Mouse (Mus musculus) kidney, adult 2 months (tissue): ENCODE measurements around the gene Snx9. TPM values are rescaled to one million over a fixed set of nuclear protein-coding genes. Genes with fewer than 3 reads are reported as not detected.

Experiments
- DNase-seq: peaks from one replicate; pipeline ENCODE4 v3.0.0; 2021
- H3K27ac ChIP-seq: fragments of 200-500 bp; 2 replicates; pipeline ENCODE4 v1.5.1; 2012; ENCODE audit warnings: low read depth, low read length, control low read depth, inconsistent platforms; ENCODE audit not compliant: insufficient read depth
- H3K27me3 ChIP-seq: fragments of 200-500 bp; replicated peaks from 2 replicates; pipeline ENCODE4 v1.6.1; 2012; ENCODE audit warnings: mild to moderate bottlenecking, moderate library complexity, low read length, inconsistent platforms; ENCODE audit not compliant: control insufficient read depth, insufficient read depth
- H3K36me3 ChIP-seq: fragments of 200-500 bp; 2 replicates; pipeline ENCODE4 v1.6.1; 2012; ENCODE audit warnings: mild to moderate bottlenecking, moderate library complexity, low read length, inconsistent platforms; ENCODE audit not compliant: control insufficient read depth, insufficient read depth
- H3K4me1 ChIP-seq: fragments of 200-500 bp; 2 replicates; pipeline ENCODE4 v1.6.1; 2011; ENCODE audit warnings: low read length; ENCODE audit not compliant: control insufficient read depth, insufficient read depth
- H3K4me3 ChIP-seq: fragments of 200-500 bp; 2 replicates; pipeline ENCODE4 v1.5.1; 2011; ENCODE audit warnings: mild to moderate bottlenecking, low read depth, low read length, control low read depth; ENCODE audit not compliant: insufficient read depth
- CTCF ChIP-seq: fragments of 200-500 bp; conservative IDR thresholded peaks from 2 replicates; pipeline ENCODE4 v1.5.1; 2011; ENCODE audit warnings: low read depth, mild to moderate bottlenecking, control low read depth, low read length, moderate library complexity, mixed read lengths; ENCODE audit not compliant: insufficient read depth, insufficient read length
- POLR2A ChIP-seq: fragments of 200-500 bp; IDR thresholded peaks from one replicate; pipeline ENCODE4 v1.6.1; 2011; ENCODE audit warnings: low read depth, low read length, control low read depth
- WGBS: fragments of 180-500 bp; shearing (Covaris S2); methylation state at CpG from one replicate; pipeline ENCODE4 v1.1.7; 2018; 5-methylcytosine and 5-hydroxymethylcytosine counted together
- polyA plus RNA-seq: library from polyadenylated mRNA; depleted of rRNA; stranded (reverse); fragments of >200 nt; gene quantifications from 2 replicates; pipeline ENCODE4 v1.2.3, GENCODE M21; 2012

Snx9 gene
- polyA plus RNA-seq, 1 experiment, result 56.6 TPM

DNA sequence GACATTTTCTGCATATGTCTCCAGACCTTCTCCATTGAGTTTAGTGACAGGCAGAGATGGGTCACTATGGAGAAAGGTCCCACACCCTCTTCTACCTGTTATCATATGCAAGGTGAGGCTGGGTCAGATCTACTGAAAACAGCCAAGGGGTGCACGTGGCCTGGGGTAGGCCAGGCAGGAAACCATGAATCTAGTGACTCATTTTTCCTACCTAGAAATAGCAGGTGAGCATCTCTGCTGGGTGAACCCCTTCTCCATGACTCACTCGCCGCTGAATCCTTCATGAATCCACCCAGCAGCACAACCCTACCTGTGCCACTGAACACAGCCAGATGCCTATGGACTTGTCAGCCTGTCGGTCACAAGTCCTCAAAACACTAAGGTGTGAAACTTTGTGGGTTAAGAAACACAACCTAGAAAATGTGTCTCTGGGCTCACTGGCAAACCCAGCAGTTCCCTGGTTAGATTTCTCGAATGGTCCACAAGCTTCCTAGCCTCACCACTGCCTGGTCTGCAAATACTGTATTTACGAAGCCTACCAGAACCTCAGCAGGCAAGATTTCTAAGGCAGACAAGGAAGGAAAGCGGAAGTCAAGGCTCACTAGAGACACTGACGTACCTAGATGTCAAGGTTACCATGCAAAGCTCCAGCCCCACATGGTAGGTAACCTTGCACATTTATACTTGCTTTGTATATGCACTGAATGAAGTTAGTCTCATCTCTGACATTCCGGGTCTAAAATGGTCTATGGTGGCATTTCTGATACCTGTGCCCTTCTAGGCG lies 37.7 kb upstream of the Snx9 start:
- H3K4me1 ChIP-seq, result peaks cover 24% of the 10 kb centered on the region
- DNase-seq, result no peak
- TF ChIP-seq POLR2A, result no peak
- TF ChIP-seq CTCF, result no peak
- no peaks in the 10 kb centered on the region for H3K36me3 ChIP-seq
- no peaks in the 10 kb centered on the region for H3K27me3 ChIP-seq
- 95% methylated on average over 10 of the region's 10 CpGs for WGBS
- H3K4me3 ChIP-seq, result no peak overlapping the region
- H3K27ac ChIP-seq, result no peak overlapping the region

DNA sequence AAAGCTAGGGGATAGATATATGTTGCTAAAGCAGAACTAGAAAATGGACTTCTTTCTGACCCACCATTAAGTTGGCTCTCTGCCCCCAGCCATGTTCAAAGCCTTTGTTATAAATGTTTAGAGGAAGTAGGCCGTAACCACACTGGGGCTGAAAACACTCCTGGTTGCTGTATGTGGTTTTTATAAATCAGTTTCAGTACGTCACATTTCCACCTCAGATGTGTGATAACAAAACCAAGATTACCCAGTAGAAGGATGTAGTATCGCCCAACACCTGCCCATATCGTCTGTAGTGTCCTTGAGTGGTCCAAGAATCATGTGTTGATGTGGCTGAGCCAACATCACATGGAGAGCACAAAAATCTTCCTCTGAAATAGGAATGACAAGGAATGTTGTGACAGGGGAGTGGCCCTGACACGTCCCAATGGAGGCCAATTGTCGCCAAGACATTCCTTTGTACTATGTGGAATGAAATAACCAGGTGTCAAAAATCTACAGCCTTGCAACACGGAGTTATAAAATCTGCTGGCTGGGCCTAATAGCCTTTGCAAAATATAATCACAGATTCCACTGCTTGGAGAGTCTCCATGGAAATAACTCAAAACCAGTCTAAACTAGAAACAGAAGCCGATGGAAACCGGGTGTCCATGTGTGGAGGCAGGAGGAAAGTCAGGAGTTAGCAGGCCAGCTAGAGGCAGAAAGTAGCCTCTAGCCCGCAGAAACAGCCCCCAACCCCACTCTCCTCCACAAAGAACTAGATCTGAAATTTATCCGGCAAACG lies 36.6 kb upstream of the Snx9 start:
- 60% methylated on average over 12 of the region's 12 CpGs for WGBS
- H3K27ac ChIP-seq, result no peak overlapping the region
- no peak overlapping the region for H3K4me3 ChIP-seq
- no peaks in the 10 kb centered on the region for H3K36me3 ChIP-seq
- H3K27me3 ChIP-seq, result no peaks in the 10 kb centered on the region
- TF ChIP-seq CTCF (no peak), POLR2A (no peak)
- peaks cover 24% of the 10 kb centered on the region for H3K4me1 ChIP-seq
- no peak for DNase-seq

DNA sequence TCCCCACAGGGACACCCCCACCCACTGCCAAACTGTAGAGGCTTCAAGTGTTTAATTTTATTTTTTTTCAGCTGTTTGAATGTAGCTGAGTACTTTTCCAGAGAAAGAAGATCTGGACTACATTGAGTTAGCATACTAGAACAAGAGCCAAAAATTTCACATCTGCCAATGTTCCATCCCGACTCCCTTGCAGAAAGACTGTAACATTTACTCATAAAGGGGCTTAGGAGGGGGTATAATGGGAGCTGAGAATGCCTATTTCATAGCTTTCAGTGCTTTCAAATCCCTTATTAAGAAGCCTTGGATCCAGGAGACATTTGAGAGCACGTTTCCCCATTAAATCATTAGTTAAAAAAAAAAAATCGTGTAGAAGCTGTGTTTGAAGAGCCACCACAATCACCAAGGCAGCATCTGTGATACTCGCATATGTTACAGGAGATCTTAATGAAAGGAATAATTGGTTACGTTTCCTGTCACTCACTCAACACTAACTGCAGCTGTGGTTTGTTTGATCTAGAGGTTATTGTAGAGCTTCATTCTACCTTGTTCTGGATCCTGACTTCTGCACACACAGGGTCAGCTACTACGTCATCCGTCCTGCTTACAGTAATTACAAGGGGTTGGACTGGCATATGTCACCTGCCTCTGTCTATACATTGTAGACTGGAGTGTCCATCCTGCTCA lies 35.8 kb upstream of the Snx9 start:
- 72% methylated on average over 7 of the region's 7 CpGs for WGBS
- Histone ChIP-seq H3K4me1 (peaks cover 24% of the 10 kb centered on the region), H3K27ac (peak overlapping the region; percentile 14; the same call in 1 of the 2 replicates), H3K27me3 (no peaks in the 10 kb centered on the region), H3K4me3 (no peak overlapping the region), H3K36me3 (no peaks in the 10 kb centered on the region)
- no peak for TF ChIP-seq POLR2A
- no peak for TF ChIP-seq CTCF
- no peak for DNase-seq

DNA sequence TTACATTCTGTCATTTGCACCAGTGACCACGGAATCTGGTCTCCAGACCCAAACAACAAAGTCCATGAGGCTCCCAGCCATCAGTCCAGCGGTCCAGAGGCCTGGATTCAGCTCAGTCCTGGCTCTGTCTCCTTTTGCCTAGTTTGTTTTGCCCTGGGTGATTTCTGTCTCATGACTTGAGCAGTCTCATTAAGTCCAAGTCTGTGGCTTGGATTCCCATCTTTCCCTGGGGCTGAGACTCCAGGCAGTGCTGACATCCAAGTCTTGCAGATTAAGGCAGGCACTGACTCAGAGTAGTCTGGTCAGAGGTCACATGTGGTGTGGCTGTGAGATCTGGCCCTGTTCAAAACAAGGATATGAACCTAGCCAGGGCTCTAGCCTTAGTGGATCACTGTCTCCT lies 35.2 kb upstream of the Snx9 start:
- 61% methylated on average over 2 of the region's 2 CpGs for WGBS
- H3K36me3 ChIP-seq, result no peaks in the 10 kb centered on the region
- peak; percentile 92 for DNase-seq

DNA sequence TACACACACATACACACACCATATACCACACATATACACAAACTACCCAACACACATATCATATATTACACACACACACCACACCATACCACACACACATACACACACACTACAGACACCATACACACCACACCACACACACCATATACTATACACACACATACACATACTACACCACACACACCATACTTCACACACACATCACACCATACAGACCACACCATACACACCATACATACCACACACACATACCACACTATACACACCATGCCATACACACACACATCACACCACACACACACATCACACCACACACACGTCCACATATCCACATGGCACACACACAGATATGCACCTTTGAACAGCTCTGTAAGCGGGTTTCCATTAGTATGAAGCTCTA lies 34.3 kb upstream of the Snx9 start:
- Histone ChIP-seq H3K27ac (no peak overlapping the region), H3K4me3 (no peak overlapping the region), H3K36me3 (no peaks in the 10 kb centered on the region), H3K4me1 (peaks cover 21% of the 10 kb centered on the region), H3K27me3 (no peaks in the 10 kb centered on the region)
- WGBS, result 90% methylated on average over 2 of the region's 2 CpGs
- no peak for TF ChIP-seq CTCF
- TF ChIP-seq POLR2A, result no peak
- DNase-seq, result no peak

More for the DNA sequence above, 35.2 kb upstream of the Snx9 start:
- TF ChIP-seq POLR2A, result no peak
- TF ChIP-seq CTCF, result no peak
- peaks cover 24% of the 10 kb centered on the region for H3K4me1 ChIP-seq
- H3K27me3 ChIP-seq, result no peaks in the 10 kb centered on the region
- H3K4me3 ChIP-seq, result no peak overlapping the region
- peak overlapping the region; percentile 69 for H3K27ac ChIP-seq

DNA sequence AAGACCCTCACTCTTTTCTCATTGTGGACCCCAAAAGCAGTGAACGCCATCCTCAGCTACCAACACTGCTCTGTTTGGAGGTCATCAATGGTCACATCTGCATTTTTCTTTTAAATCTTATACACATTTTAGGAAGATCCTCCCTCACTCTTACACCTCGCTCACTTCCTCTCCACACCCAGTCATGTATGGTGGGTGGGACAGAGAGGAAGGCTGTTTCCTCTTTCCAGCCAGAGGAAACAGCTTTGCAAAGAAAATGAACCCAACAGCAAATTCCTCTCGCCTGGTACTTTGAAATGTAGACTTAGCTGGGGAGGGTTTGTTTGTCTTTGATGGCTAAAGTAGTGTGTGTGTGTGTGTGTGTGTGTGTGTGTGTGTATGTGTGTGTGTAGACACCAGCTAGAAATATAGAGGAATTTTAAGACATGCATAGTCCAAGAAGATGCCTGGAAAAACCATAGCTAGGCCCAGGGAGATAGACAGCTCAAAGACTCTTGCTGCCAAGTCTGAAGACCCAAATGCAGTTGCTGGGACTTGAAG lies 33.2 kb upstream of the Snx9 start:
- H3K27ac ChIP-seq, result no peak overlapping the region
- no peaks in the 10 kb centered on the region for H3K36me3 ChIP-seq
- 69% methylated on average over 3 of the region's 3 CpGs for WGBS
- no peaks in the 10 kb centered on the region for H3K27me3 ChIP-seq
- no peak for TF ChIP-seq CTCF
- no peak for TF ChIP-seq POLR2A
- no peak for DNase-seq
- no peak overlapping the region for H3K4me3 ChIP-seq
- peaks cover 12% of the 10 kb centered on the region; the same call in 1 of the 2 replicates for H3K4me1 ChIP-seq
